Mouse (Mus musculus): ENCODE data around the gene Ston2.

Ston2 gene

GRCm38 (mm10) chr12:91787959-91788437 is at the start of gene Ston2:
Gene Ston2 (minus strand): TSS chr12:91788387.
- DNase-seq (ENCODE audit: low spot score), result no peak

GRCm38 (mm10) chr12:91837401-91838065 is 49.3 kb upstream of the Ston2 start:
- no peak for DNase-seq (ENCODE audit: low spot score)

GRCm38 (mm10) chr12:91833939-91834333 is 45.7 kb upstream of the Ston2 start:
- DNase-seq (ENCODE audit: low spot score), result no peak

- no peak for DNase-seq (ENCODE audit: low spot score)
These were observed 45.2 kb upstream of the Ston2 start for GRCm38 (mm10) chr12:91833237-91833938.

DNA sequence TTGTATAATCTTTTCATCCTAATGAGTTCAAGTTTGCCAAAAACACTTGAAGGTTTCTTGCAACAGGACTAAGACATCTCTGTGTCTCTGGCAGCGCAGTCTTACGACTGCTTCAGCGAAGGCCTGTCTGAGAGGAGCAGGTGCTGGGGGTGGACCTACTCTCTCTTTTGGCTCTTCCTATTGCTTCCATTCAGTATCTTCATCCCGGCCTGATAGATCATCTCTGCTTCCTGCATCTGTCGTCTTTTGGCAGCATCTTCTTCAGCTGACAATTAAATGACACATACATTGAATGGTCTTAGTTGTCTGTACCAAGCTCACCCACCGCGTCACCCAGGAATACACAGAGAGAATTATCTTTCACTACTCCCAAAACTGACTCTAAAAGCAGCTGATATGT is 43.2 kb upstream of the Ston2 start:
- DNase-seq (ENCODE audit: low spot score), result no peak

- DNase-seq (ENCODE audit: low spot score), result no peak
These were observed 32.3 kb upstream of the Ston2 start for GRCm38 (mm10) chr12:91820461-91820860.

DNA sequence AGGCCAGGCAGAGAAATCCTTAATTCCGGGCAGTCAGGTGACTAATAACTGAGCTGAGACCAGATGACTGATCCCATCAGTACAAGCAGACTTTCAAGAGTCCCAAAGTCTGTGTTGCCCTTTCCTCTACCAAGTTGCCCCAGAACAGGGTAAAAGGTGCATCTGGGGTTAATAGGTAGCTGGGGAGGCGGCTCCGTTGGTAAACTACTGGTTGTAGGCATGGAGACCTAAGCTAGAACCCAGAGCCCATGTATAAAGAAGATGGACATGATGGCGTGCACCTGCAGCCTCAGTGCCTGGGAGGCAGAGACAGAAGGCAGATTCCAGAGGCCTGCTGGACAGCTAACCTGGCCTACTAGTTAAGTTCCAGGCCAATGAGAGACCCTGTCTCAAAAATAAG is 30.5 kb upstream of the Ston2 start:
- DNase-seq (ENCODE audit: low spot score), result no peak

- peak; percentile 26 for DNase-seq (ENCODE audit: low spot score)
These were observed 27.8 kb upstream of the Ston2 start for GRCm38 (mm10) chr12:91815990-91816389.

DNA sequence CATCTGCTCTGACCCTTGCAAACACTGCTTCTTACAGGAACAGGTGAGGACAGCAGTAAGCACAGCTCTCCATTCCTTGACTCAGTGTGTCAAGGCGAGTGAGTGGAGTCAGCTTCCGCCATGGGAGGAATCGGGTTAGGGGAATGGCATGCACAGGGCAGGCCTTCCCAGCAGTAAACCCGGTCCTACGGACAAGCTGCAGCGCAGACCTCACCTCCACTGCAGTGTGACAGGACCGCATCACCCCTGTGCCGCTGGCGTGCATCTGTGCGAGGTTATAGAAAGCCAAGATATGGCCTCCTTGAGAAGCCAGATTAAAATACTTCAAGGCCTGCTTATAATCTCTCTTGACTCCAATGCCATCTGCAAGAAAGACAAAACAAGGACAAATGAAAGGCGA is 27.4 kb upstream of the Ston2 start:
- DNase-seq (ENCODE audit: low spot score), result no peak

DNA sequence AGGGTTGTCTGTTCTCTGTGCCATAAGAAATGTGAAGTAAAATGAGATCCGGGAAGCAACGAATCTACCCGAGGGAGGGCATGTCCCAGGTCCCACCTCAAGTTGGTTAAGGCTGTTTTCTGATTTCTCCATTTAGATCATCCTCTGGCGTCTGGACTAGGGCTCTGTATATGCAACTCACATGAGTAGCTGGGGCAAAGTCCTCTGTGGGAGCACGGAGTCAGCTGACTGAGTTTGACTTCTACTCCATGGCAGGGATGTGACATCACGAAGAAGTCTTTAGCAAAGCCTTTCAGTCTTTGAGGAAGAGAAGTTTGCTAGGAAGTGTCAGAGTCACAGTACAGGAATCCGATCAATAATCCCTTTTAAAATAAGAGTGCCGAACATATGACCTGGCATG is 20.7 kb upstream of the Ston2 start:
- no peak for DNase-seq (ENCODE audit: low spot score)

GRCm38 (mm10) chr12:91807761-91808160 is 19.6 kb upstream of the Ston2 start:
- DNase-seq (ENCODE audit: low spot score), result no peak

DNA sequence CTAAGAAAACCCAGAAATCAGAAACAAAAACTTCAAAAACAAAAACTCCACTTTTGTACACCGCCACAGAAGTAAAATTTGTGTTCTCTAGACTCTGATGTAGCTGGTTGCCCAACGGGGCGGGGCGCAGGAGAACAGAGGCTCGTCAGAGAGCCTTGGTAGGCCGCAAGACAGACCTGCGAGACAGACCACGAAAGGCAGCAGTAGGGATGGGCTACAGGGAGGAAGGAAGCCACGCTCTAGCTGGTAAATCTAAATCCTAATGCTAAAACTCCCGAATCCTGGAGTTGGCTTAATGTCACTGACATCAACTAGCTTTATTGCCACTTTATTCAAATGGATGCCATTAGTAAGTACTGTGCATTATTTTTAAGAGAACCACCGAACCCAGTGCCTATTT is 18.9 kb upstream of the Ston2 start:
- no peak for DNase-seq (ENCODE audit: low spot score)

DNA sequence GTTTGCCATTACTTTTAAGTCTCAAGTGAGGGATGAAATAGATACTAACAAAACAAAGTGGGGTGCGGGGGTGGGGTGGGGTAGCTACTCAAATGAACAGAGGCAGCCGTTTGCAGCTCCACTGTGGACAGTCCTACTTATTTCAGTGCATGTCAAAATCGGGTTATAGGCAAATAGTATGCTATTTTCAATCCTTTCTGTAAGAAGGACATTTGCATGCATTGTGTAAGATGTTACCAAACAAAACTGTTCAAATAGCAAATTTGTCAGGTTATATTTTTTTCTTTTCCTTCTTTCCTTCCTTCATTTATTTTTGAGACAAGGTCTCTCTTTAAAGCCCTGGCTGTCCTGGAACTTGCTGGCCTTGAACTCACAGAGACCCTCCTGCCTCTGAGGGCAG is 16.1 kb upstream of the Ston2 start:
- DNase-seq (ENCODE audit: low spot score), result no peak

- no peak for DNase-seq (ENCODE audit: low spot score)
These were observed 15.2 kb upstream of the Ston2 start for GRCm38 (mm10) chr12:91803207-91803932.

DNA sequence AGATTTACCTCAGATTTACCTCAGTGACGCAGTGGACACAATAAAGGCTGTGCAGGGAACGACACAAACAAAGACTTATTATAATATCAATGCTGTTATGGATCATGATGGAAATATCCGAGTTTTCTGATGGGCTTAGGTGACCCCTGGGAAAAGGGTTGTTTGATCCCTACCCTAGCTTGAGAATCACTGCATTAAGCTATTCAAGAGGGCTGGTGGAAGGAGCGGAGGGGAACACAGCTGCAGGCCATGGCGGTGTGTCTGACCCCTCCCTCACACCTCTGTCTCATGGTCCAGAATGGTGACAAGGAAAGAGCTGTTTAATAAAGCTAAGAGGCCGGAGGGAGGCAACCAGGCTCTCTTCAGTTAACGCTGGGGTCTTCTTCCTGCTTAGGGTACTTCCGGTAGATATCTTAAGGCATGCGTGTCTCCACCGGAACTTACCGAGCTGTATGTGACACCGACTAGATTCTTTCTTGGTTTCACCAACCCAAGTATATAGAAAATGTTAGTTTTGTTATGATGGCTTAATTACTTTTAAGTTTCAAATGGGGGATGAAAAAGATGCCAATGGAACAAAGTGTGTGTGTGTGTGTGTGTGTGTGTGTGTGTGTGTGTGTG is 14.5 kb upstream of the Ston2 start:
- no peak for DNase-seq (ENCODE audit: low spot score)

DNA sequence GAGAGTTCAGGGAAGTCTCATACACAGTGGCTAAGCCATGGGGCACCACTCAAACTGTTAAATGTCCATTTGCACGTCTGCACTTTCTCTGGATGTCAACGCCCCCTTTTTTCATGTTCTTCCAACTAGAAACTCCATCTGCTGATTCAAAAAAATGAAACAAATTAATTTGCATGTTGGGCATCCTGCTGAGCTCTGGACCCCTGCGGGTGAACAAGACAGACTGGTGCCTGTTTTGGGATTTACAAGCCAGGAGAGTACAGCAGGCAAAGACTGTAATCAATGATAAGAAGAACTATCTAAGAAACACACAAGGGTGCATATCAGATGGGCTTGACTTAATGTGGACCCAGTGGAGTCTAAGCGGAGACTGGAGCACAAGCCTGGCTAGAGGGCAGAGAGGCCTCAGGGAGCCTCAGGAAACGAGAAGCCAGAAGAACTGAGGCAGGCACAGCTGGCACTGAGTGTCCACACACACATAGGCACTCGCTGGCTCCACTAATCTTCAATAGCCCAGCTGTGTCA is 12.7 kb upstream of the Ston2 start:
- DNase-seq (ENCODE audit: low spot score), result no peak

GRCm38 (mm10) chr12:91799821-91800335 is 11.7 kb upstream of the Ston2 start:
- DNase-seq (ENCODE audit: low spot score), result no peak

GRCm38 (mm10) chr12:91799379-91799773 is 11.2 kb upstream of the Ston2 start:
- DNase-seq (ENCODE audit: low spot score), result no peak

GRCm38 (mm10) chr12:91798720-91799378 is 10.7 kb upstream of the Ston2 start:
- no peak for DNase-seq (ENCODE audit: low spot score)

- no peak for DNase-seq (ENCODE audit: low spot score)
These were observed 8.6 kb upstream of the Ston2 start for GRCm38 (mm10) chr12:91796774-91797173.

DNA sequence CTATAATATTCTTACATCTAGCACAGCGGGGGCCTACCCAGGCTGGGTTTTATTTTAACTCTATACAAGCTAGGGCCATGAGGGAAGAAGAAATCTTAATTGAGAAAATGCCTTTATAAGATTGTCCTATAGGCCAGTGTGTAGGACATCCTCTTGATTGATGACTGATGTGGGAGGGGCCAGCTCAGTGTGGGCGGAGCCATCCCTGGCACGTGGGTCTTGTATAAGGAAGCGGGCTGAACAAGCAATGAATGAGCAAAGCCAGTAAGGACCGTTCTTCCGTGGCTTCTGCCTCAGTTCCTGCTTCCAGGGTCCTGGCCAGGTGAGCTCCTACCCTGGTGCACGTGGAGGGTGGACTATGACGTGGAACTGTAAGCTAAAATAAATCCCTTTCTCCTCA is 5.1 kb upstream of the Ston2 start:
- no peak for DNase-seq (ENCODE audit: low spot score)

DNA sequence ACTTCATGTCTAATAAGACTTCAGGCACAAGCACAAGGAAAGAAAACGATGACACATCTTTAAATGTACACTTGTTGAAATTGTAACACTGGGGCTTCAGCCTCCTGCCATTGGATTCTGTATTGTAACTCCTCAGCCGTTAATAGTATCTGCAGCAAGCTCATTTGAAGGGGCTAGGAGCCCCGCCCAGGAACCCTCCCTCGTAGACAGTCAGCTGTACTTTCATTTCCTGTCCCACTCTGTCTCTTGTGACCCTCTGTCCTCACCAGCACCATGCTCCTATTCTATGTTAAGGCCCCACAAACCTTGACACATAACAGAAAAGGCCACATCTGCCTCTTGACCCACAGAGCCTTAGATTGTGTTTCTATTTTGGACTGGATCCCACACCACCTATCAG is 3.6 kb upstream of the Ston2 start:
- DNase-seq (ENCODE audit: low spot score), result no peak
